Mouse (Mus musculus) MEL (cell line): ENCODE data around the gene Klhl40.

Experiments used
- CHD1 ChIP-seq: IDR thresholded peaks from 2 replicates; pipeline ENCODE4 v1.6.1; 2012; ENCODE audit warnings: low read depth, mild to moderate bottlenecking, inconsistent platforms, low read length, improper control_type of control experiment
- CTCF ChIP-seq, 3 experiments: IDR thresholded peaks in 2 of 3; conservative IDR thresholded peaks in 1 of 3; 2 replicates each; pipeline ENCODE4 v1.5.1; 2011 to 2012; ENCODE audit warnings: low read length in 3 of 3, low read depth in 2 of 3, mild to moderate bottlenecking in 2 of 3, improper control_type of control experiment in 1 of 3, inconsistent platforms in 1 of 3, mixed read lengths in 1 of 3, moderate library complexity in 1 of 3; ENCODE audit not compliant: control insufficient read depth in 1 of 3, insufficient read depth in 1 of 3, poor library complexity in 1 of 3, severe bottlenecking in 1 of 3
- EP300 ChIP-seq, 2 experiments: IDR thresholded peaks; 2 replicates each; pipeline ENCODE4 v1.6.1; 2011; ENCODE audit warnings: improper control_type of control experiment in 2 of 2, low read length in 2 of 2, low read depth in 1 of 2, mild to moderate bottlenecking in 1 of 2
- KAT2A ChIP-seq: conservative IDR thresholded peaks from 2 replicates; pipeline ENCODE4 v1.6.1; 2012; ENCODE audit warnings: low read depth, low read length, improper control_type of control experiment, inconsistent platforms
- MAX ChIP-seq: IDR thresholded peaks from 2 replicates; pipeline ENCODE4 v1.6.1; 2011; ENCODE audit warnings: low read length, improper control_type of control experiment

DNA sequence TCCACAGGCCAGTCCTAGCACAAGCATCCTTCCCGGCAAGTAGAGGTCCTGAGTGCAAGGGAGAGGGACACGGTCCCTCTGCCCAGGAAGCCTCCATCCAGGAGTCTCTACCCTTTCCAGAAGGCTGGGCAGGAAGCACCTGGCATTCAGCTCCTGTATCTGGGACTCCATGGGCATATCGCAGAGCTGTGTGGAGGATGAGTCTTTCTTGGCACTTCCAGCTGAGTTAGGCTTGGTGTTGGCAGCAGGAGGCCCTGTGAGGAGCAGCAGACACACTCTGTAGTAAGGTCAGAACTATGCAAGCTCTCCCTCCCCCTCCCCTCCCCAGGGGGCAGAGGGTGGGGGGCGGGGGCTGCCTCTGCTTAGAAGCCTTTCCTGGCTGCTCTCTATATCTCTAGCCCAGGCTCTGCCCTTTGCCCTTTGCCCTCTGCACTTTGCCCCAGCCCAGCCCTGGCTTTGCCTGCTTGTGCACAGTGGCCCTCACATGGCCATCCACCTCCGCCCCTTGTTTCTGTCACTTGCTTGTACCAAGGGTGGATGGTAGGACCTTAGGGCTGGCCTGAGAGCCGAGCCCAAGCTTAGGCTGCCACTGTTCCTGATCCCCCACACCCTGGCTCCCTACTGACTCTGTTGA is 21.6 kb downstream of the Klhl40 start:
- TF ChIP-seq CTCF (IDR thresholded peaks at IDR 0.05 in 2 of 3, conservative IDR thresholded peaks at IDR 0.05 in 1 of 3; ENCODE audit: control insufficient read depth in 1 of 3, insufficient read depth in 1 of 3, low read depth in 2 of 3, low read length in 3 of 3, poor library complexity in 1 of 3, severe bottlenecking in 1 of 3) (no peak), EP300 (IDR thresholded peaks at IDR 0.05; ENCODE audit: low read depth in 1 of 2, low read length in 2 of 2) (no peak), MAX (no peak), CHD1 (no peak), KAT2A (no peak)
